Mouse (Mus musculus): Measurements from ENCODE around the gene 9130023H24Rik. TPM values are rescaled to one million over a fixed set of nuclear protein-coding genes. Genes with fewer than 3 reads are reported as not detected.
A peak's percentile ranks its signal among the peaks of the same experiment; 100 is the strongest.

Gene 9130023H24Rik
- polyA plus RNA-seq, 1 experiment from 2014 or later = 9.2 TPM

DNA sequence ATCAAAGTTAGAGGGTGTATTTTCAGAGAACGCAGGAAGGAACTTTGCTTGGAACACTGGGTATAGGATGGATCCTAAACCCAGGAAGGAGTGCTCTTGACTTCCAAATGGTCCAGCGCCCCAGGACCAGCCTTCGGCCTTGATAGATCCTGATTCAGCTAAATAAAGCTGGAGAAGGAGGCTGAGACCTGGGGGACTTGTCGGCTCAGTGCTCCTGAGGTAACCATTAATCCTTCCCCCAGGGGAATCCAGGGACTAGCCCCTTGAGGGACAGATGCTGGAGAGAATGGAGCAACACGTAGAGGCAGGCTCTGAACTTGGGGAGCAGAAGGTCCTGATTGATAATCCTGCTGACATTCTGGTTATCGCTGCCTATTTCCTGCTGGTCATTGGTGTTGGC lies 27.6 kb upstream of the 9130023H24Rik start, which contains the start of gene Slc5a2:
TSS of gene Slc5a2 (plus strand) at position 247 of the 400 bp plus-strand sequence.
- 84% methylated on average over 6 of the region's 6 CpGs for WGBS
- Histone ChIP-seq H3K27ac (replicated peaks) (no peak within 1 kb of the TSS), H3K27me3 (replicated peaks; ENCODE audit: low read depth, poor library complexity, severe bottlenecking) (no peaks in the 10 kb centered on the region), H3K36me3 (replicated peaks) (peaks cover 4% of the 10 kb centered on the region), H3K9me3 (no peaks in the 10 kb centered on the region), H3K4me1 (no peaks in the 10 kb centered on the region), H3K4me3 (no peak within 1 kb of the TSS)
- DNase-seq (ENCODE audit: low spot score) = no peak

DNA sequence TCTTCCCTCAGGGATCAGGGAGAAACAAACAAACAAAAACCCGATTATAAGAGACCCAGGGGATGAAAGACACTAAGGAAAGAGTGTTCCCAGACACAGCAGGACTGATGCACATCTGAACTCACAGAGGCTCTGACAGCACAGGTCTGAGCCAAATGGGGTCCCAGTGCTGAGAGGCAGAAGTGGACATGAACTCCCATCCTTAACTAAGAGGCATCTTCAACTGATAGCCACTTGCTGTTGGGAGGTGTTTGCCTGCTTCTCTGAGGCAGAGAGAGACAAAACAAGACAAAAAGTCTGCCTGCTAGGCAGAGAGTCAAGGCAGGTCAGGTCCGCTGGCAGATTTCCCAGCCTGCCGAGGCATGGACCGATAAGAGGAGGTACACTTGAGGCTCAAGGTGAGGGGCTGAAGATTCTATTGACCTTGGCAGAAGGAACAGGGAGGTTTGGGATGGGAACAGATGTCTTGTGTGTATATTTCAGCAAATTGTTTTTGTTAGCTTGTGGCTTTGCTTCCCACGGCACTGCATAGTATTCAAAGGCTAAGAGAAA lies 19.0 kb upstream of the 9130023H24Rik start:
- Histone ChIP-seq H3K4me3 (no peak overlapping the region), H3K9me3 (no peaks in the 10 kb centered on the region), H3K4me1 (peaks cover 23% of the 10 kb centered on the region), H3K36me3 (replicated peaks) (no peaks in the 10 kb centered on the region), H3K27ac (replicated peaks) (no peak overlapping the region), H3K27me3 (replicated peaks; ENCODE audit: low read depth, poor library complexity, severe bottlenecking) (peaks cover 19% of the 10 kb centered on the region)
- WGBS = 67% methylated on average over 5 of the region's 5 CpGs
- no peak for DNase-seq (ENCODE audit: low spot score)

DNA sequence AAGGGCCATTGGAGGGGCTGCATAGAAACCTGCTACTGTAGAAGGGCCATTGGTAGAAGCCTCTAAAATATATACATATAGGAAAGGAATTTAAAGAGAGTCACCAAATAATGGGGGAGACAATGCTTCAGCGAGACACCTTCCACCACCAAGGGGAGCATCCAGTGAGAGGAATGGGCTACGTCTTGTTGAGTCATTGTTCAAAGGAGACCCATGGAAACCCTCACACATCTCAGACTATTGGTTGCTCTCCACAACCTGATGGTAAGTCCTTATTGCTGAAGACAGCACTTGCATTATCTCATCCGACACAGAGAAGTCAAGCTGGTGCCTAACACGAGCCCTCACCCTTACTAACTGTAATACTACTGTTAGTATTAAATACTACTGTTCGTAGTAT lies 17.9 kb upstream of the 9130023H24Rik start:
- Histone ChIP-seq H3K4me3 (no peak overlapping the region), H3K9me3 (no peaks in the 10 kb centered on the region), H3K27me3 (replicated peaks; ENCODE audit: low read depth, poor library complexity, severe bottlenecking) (peaks cover 26% of the 10 kb centered on the region), H3K36me3 (replicated peaks) (no peaks in the 10 kb centered on the region), H3K4me1 (peaks cover 26% of the 10 kb centered on the region), H3K27ac (replicated peaks) (no peak overlapping the region)
- WGBS = 90% methylated on average over 5 of the region's 5 CpGs
- DNase-seq (ENCODE audit: low spot score) = no peak

DNA sequence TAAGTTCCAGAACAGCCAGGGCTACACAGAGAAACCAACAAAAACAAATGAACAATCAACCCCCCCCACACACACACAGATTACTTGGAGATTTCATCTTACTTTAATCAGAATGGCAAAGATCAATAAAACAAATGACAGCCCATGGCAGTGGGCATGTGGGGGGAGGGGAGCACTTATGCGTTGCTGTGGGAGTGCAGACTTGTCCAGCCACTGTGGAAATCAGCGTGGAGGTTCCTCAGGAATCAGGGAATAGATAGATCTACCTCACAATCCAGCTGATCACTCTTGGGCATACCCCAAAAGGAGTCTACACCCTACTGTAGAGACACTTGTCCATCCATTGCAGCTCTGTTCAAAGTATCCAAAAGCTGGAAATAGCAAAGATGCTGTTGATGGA lies 17.1 kb upstream of the 9130023H24Rik start:
- Histone ChIP-seq H3K27me3 (replicated peaks; ENCODE audit: low read depth, poor library complexity, severe bottlenecking) (peaks cover 30% of the 10 kb centered on the region), H3K4me1 (peaks cover 26% of the 10 kb centered on the region), H3K27ac (replicated peaks) (no peak overlapping the region), H3K4me3 (no peak overlapping the region), H3K9me3 (no peaks in the 10 kb centered on the region), H3K36me3 (replicated peaks) (peaks cover under 1% of the 10 kb centered on the region; the same call in 1 of the 2 replicates)
- no peak for DNase-seq (ENCODE audit: low spot score)
- 55% methylated on average over 2 of the region's 2 CpGs for WGBS

DNA sequence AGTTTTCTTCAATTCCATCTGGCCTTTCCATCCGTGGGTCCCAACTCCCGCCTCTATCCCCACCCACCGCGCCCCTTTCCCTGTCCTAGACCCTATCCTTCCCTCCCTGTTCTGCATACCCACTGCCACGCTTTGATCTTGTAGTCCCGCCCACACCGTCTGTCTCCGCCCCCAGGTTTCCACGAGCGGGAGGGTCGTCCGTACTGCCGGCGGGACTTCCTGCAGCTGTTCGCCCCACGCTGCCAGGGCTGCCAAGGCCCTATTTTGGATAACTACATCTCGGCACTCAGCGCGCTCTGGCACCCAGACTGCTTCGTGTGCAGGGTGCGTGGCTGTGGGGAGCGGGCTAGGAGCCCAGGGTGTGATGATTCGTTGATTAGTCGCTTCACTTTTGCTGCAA lies 14.8 kb upstream of the 9130023H24Rik start:
- Histone ChIP-seq H3K9me3 (no peaks in the 10 kb centered on the region), H3K4me1 (peaks cover 36% of the 10 kb centered on the region), H3K27ac (replicated peaks) (peak overlapping the region; percentile 65), H3K4me3 (peak overlapping the region; percentile 56), H3K36me3 (replicated peaks) (peaks cover 7% of the 10 kb centered on the region; the same call in 1 of the 2 replicates), H3K27me3 (replicated peaks; ENCODE audit: low read depth, poor library complexity, severe bottlenecking) (peaks cover 47% of the 10 kb centered on the region)
- peak; percentile 75 for DNase-seq (ENCODE audit: low spot score)
- 14% methylated on average over 24 of the region's 24 CpGs for WGBS

- H3K36me3 ChIP-seq (replicated peaks) = peaks cover 7% of the 10 kb centered on the region; the same call in 1 of the 2 replicates
- H3K4me1 ChIP-seq = peaks cover 37% of the 10 kb centered on the region
- H3K27ac ChIP-seq (replicated peaks) = no peak overlapping the region
- peaks cover 47% of the 10 kb centered on the region for H3K27me3 ChIP-seq (replicated peaks; ENCODE audit: low read depth, poor library complexity, severe bottlenecking)
- no peaks in the 10 kb centered on the region for H3K9me3 ChIP-seq
- no peak for DNase-seq (ENCODE audit: low spot score)
- peak overlapping the region; percentile 56 for H3K4me3 ChIP-seq
- 48% methylated on average over 12 of the region's 12 CpGs for WGBS
Measured at GRCm38 (mm10) chr7:128251946-128252345, 14.1 kb upstream of the 9130023H24Rik start.

GRCm38 (mm10) chr7:128249998-128250397 lies 12.2 kb upstream of the 9130023H24Rik start:
- H3K27me3 ChIP-seq (replicated peaks; ENCODE audit: low read depth, poor library complexity, severe bottlenecking) = peaks cover 54% of the 10 kb centered on the region
- peaks cover 44% of the 10 kb centered on the region for H3K4me1 ChIP-seq

GRCm38 (mm10) chr7:128248081-128249042 lies 10.5 kb upstream of the 9130023H24Rik start:
- H3K36me3 ChIP-seq (replicated peaks) = peaks cover 22% of the 10 kb centered on the region
- H3K27ac ChIP-seq (replicated peaks) = no peak overlapping the region
- H3K4me3 ChIP-seq = peak overlapping the region; percentile 62
- no peak for DNase-seq (ENCODE audit: low spot score)
- 81% methylated on average over 10 of the region's 10 CpGs for WGBS
- H3K27me3 ChIP-seq (replicated peaks; ENCODE audit: low read depth, poor library complexity, severe bottlenecking) = peaks cover 50% of the 10 kb centered on the region
- H3K9me3 ChIP-seq = no peaks in the 10 kb centered on the region
- peaks cover 57% of the 10 kb centered on the region for H3K4me1 ChIP-seq

More at GRCm38 (mm10) chr7:128249998-128250397, 12.2 kb upstream of the 9130023H24Rik start:
- WGBS = 76% methylated on average over 5 of the region's 5 CpGs
- H3K9me3 ChIP-seq = no peaks in the 10 kb centered on the region
- peaks cover 10% of the 10 kb centered on the region for H3K36me3 ChIP-seq (replicated peaks)
- no peak overlapping the region for H3K27ac ChIP-seq (replicated peaks)
- DNase-seq (ENCODE audit: low spot score) = no peak
- no peak overlapping the region for H3K4me3 ChIP-seq

GRCm38 (mm10) chr7:128247443-128247842 lies 9.6 kb upstream of the 9130023H24Rik start:
- peak; percentile 85 for DNase-seq (ENCODE audit: low spot score)
- H3K4me1 ChIP-seq = peaks cover 57% of the 10 kb centered on the region
- H3K27ac ChIP-seq (replicated peaks) = peak overlapping the region; percentile 83
- 1% methylated on average over 13 of the region's 13 CpGs for WGBS
- H3K27me3 ChIP-seq (replicated peaks; ENCODE audit: low read depth, poor library complexity, severe bottlenecking) = peaks cover 41% of the 10 kb centered on the region
- H3K9me3 ChIP-seq = no peaks in the 10 kb centered on the region
- peaks cover 31% of the 10 kb centered on the region for H3K36me3 ChIP-seq (replicated peaks)
- H3K4me3 ChIP-seq = peak overlapping the region; percentile 62

DNA sequence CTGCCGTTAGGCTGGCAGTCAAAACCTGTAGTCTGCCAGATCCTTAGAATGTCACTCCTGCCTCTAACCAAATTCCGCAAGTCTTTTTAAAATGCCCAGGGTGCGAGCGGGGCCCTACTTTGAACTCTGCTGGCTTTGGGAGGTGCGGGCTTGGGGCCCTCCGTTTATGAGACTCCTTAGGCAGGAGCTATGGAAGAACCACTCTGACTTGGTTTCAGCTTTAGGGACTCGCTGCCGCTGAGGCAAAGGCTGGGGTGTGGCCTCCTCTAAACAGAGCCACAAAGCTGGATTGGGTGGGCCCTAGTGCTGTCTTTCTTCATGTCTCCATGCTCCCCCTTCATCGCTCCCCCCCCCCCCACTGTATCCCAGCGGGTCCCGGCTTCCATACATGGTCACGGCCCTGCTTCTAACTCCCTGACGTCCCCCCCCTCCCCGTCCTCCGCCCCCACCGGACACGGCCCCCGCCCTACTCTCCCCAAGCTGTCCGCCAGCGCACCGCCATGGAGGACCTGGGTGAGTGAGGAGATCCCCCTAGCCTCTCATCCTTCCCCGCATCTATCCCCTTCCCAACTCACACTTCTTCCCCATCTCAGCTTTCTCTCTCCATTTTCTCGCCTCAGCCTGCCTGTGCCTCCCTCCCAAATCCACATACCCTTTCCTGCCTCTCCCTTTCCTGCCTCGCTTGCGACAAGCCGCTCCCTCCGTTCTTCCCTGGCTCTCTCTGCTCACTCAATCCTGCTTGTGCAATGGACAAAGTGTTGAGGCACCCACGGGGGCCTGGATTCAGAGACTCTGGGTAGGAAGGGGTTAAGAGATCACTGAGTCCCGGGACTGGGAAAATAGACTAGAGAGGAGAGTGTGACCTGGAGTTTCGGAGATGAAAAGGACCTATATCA lies 8.9 kb upstream of the 9130023H24Rik start, which contains the start of gene Tgfb1i1:
TSS of gene Tgfb1i1 (plus strand) at position 317 of the 896 bp plus-strand sequence.
- H3K4me1 ChIP-seq = peaks cover 54% of the 10 kb centered on the region
- peaks cover 38% of the 10 kb centered on the region for H3K36me3 ChIP-seq (replicated peaks)
- peaks cover 34% of the 10 kb centered on the region for H3K27me3 ChIP-seq (replicated peaks; ENCODE audit: low read depth, poor library complexity, severe bottlenecking)
- WGBS = 2% methylated on average over 30 of the region's 30 CpGs
- peak; percentile 65 for DNase-seq (ENCODE audit: low spot score)
- peak within 1 kb of the TSS; percentile 83 for H3K27ac ChIP-seq (replicated peaks)
- H3K4me3 ChIP-seq = peak within 1 kb of the TSS; percentile 62
- H3K9me3 ChIP-seq = no peaks in the 10 kb centered on the region

- peaks cover 50% of the 10 kb centered on the region for H3K36me3 ChIP-seq (replicated peaks)
Measured at GRCm38 (mm10) chr7:128245547-128245946, 7.7 kb upstream of the 9130023H24Rik start.

More at GRCm38 (mm10) chr7:128245547-128245946, 7.7 kb upstream of the 9130023H24Rik start:
- peaks cover 28% of the 10 kb centered on the region for H3K27me3 ChIP-seq (replicated peaks; ENCODE audit: low read depth, poor library complexity, severe bottlenecking)
- no peak overlapping the region for H3K4me3 ChIP-seq
- no peak overlapping the region for H3K27ac ChIP-seq (replicated peaks)
- WGBS = 85% methylated on average over 4 of the region's 4 CpGs
- no peak for DNase-seq (ENCODE audit: low spot score)
- H3K9me3 ChIP-seq = no peaks in the 10 kb centered on the region
- peaks cover 58% of the 10 kb centered on the region for H3K4me1 ChIP-seq
